ENCODE assay signal across 17 mouse cellular contexts in genomic region chr14:48626271-48626670, GRCm38 (mm10). TPM values are rescaled to one million over a fixed set of nuclear protein-coding genes. Genes with fewer than 3 reads are reported as not detected.
"Had no signal": no experiment of that assay in that cellular context is flagged by ENCODE, and none has a peak within 500 bp of the region (broad histone marks: within the 10 kb centered on the region; RNA-seq: fewer than 3 reads in every experiment).

No protein-coding gene starts in this region.

- DNase-seq: gastrocnemius, postnatal 14 days; gastrocnemius, postnatal 36 days; heart, adult 18-20 months; heart, postnatal 14 days; heart, postnatal 36 days; kidney, adult 11 months; kidney, adult 2 months; kidney, adult 9 months; kidney, postnatal 14 days; kidney, postnatal 36 days; layer of hippocampus, adult 9-11 months; layer of hippocampus, postnatal 36 days; left cerebral cortex, postnatal 4 days had no signal

RNA-seq across cellular contexts. Expression of gene Otx2, which starts 47.3 kb away (rescaled TPM):
- total RNA-seq: gastrocnemius, adult 18-20 months; gastrocnemius, adult 8-10 months; gastrocnemius, postnatal 14 days; gastrocnemius, postnatal 36 days; heart, adult 18-20 months; heart, postnatal 14 days; heart, postnatal 36 days; hematopoietic stem cell, adult 5-6 weeks; liver, adult 2 months had no signal
